Mouse (Mus musculus) G1E (cell line): ENCODE measurements around the gene Adgrb3. TPM values are rescaled to one million over a fixed set of nuclear protein-coding genes. Genes with fewer than 3 reads are reported as not detected.

Source experiments
- ATAC-seq: 2 replicates; pipeline ENCODE4 v1.8.0; 2016; ENCODE audit warnings: mild to moderate bottlenecking; ENCODE audit not compliant: insufficient number of reproducible peaks, poor library complexity, low FRiP score, severe bottlenecking; ENCODE audit errors: extremely low read depth
- DNase-seq: peaks from one replicate; pipeline ENCODE4 v3.0.0; 2012; ENCODE audit warnings: low spot score
- H3K27me3 ChIP-seq: 2 replicates; pipeline ENCODE4 v1.6.1; 2012; ENCODE audit warnings: mild to moderate bottlenecking, low read length, inconsistent platforms; ENCODE audit not compliant: insufficient read depth
- H3K36me3 ChIP-seq: replicated peaks from 2 replicates; pipeline ENCODE3; 2012; ENCODE audit warnings: mild to moderate bottlenecking, inconsistent platforms
- H3K4me1 ChIP-seq: 2 replicates; pipeline ENCODE4 v1.6.1; 2012; ENCODE audit warnings: low read depth, low read length, inconsistent platforms, mixed read lengths; ENCODE audit not compliant: insufficient read depth
- H3K4me3 ChIP-seq: 2 replicates; pipeline ENCODE4 v1.5.1; 2012; ENCODE audit warnings: low read depth, mild to moderate bottlenecking, inconsistent platforms, low read length, moderate library complexity, mixed read lengths
- H3K9me3 ChIP-seq: replicated peaks from 2 replicates; pipeline ENCODE4 v1.6.1; 2012; ENCODE audit warnings: inconsistent platforms
- CTCF ChIP-seq: IDR thresholded peaks from 2 replicates; pipeline ENCODE4 v1.5.1; 2012; ENCODE audit warnings: low read depth, low read length, inconsistent platforms, mixed read lengths
- GATA1 ChIP-seq: IDR thresholded peaks from 2 replicates; pipeline ENCODE4 v1.6.1; 2012; ENCODE audit warnings: borderline replicate concordance, low read length, inconsistent platforms, mixed read lengths
- GATA2 ChIP-seq: IDR thresholded peaks from 2 replicates; pipeline ENCODE4 v1.6.1; 2012; ENCODE audit warnings: low read depth, low read length, inconsistent platforms, borderline replicate concordance
- POLR2AphosphoS5 ChIP-seq: IDR thresholded peaks from 2 replicates; pipeline ENCODE4 v1.6.1; 2012; ENCODE audit warnings: low read depth, low read length, inconsistent platforms; ENCODE audit not compliant: insufficient replicate concordance
- TAL1 ChIP-seq: conservative IDR thresholded peaks from 2 replicates; pipeline ENCODE4 v1.6.1; 2012; ENCODE audit warnings: low read depth, low read length, inconsistent platforms, mixed read lengths
- polyA plus RNA-seq: library from polyadenylated mRNA; stranded (reverse); fragments of >175 nt; gene quantifications from 2 replicates; pipeline ENCODE4 v1.2.3, GENCODE M21; 2012
- total RNA-seq, 2 experiments: library from RNA; stranded (forward) in 1 of 2; stranded (reverse) in 1 of 2; fragments of 200-1000 nt in 1 of 2; fragments of >200 nt in 1 of 2; fragmentation: Nextera tagmentation in 1 of 2; gene quantifications; 2 replicates each; pipeline ENCODE4 v1.2.3; 2014 to 2017

Adgrb3 gene
- total and polyA plus RNA-seq, 3 experiments = 0.55 TPM; not detected in 2

DNA sequence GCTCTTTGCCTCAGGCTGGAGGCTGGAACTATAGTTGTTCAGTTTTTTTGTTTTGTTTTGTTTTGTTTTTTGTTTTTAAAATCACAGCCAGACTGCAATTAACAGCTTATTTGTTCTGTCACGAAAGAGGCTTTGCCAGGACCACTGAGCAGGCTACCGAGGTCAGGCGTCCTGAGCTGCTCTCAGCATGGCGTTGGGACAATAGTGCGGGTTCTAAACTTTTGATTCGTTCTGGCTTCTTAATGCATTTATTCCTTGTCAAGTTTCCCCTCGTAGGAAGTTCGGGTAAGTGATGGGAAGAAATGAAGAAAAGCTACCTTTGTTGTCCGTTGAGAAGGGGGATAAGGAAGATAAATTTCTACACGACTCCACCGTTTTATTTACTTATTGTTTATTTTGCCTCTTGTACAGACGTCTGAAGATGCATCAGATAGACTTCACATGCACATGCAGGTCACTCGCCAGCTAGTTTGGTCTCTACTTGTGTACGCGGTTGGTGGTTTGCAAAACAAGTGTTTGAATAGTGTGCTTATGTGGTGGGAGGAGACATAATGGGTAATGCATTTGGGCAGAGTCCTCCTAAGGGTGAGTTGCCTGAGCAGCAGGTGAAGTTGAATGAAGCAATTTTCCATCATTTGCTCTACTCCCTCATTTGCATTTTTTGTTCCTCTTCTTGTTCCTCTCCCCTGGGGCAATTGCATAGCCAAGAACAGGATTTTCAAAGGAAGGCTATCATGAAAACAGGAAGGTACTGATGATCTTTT, 1.4 kb upstream of the Adgrb3 start:
- Histone ChIP-seq H3K4me1 (no peaks in the 10 kb centered on the region), H3K27me3 (no peaks in the 10 kb centered on the region), H3K36me3 (no peaks in the 10 kb centered on the region), H3K4me3 (no peak overlapping the region), H3K9me3 (peaks cover 15% of the 10 kb centered on the region)
- TF ChIP-seq GATA2 (no peak), POLR2AphosphoS5 (no peak), GATA1 (no peak), TAL1 (no peak), CTCF (no peak)
- DNase-seq = no peak
- no peak for ATAC-seq

DNA sequence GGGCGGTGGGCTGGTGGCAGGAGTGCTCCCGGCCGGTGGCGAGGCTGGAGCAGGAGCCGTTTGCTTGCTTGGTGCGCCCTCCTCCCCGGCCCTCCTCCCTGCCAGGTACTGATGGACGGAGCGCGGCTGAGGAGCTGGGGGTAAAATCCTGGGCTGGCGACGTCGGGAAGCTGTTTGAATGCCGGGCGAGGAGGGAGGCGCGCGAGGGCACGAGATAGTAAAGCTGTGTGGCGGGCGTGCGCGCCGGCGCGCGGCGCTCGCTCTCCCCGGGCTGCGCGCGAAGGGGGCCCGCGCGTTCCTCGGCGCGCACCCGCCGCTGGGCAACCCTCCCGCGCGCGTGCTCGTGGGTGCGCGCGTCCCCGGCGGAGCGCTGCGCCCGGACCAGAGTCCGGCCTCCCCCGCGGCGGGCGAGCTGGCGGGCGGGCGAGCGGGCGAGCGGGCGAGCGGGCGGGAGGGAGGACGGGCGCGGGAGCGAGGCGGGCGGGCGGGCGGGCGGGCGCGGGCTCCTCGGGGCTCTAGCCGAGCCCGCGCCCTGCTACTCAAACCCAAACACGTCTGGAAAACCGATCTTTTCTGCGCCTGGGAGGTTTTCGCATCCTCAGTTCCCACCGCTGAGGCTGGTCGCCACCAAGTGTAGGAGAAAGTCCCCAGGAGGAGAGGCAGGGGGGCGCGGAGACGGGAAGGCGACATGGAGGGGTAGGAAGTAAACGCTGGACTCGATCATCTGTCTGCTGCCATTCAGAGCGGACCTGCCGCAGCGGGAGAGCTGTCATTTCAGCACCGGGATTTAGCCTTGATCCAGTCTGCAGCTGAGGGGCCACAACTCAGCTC, 629 bp upstream of the Adgrb3 start:
- Histone ChIP-seq H3K36me3 (no peaks in the 10 kb centered on the region), H3K27me3 (no peaks in the 10 kb centered on the region), H3K9me3 (peaks cover 17% of the 10 kb centered on the region), H3K4me1 (no peaks in the 10 kb centered on the region), H3K4me3 (no peak overlapping the region; the same call in 1 of the 2 replicates)
- no peak for TF ChIP-seq POLR2AphosphoS5
- no peak for TF ChIP-seq CTCF
- no peak for TF ChIP-seq GATA2
- TF ChIP-seq GATA1 = no peak
- no peak for TF ChIP-seq TAL1
- ATAC-seq = no peak
- DNase-seq = no peak

DNA sequence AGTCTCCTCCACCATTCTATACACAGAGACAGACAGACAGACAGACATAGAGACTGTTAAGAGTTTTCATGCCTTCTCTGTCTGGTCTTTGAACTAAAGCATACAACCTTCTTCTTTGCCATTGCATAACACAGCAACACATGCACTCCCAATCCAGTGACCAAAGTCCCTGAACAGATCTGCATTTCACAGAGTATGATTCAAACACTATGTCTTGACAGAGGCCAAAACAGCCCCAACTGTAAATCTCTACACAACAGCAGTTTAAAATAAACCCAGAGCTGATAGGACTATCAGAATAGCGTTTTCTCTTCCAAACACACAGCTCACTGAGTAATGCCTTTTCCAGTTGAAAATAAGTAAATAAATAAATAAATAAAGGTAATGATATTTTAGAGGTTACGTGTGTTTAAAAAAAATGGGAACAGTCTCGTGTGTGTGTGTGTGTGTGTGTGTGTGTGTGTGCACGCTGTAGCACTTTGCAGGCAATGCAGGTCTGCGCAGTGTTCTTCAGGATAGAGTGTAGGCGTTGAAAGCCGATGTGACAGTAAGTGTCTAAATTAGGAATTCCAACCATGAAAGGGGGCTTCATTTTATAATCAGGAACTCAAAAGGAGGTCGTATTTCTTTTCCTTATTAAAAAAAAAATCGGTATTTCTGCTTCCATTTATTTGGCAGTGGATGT, 1.3 kb downstream of the Adgrb3 start:
- Histone ChIP-seq H3K4me3 (no peak overlapping the region), H3K36me3 (no peaks in the 10 kb centered on the region), H3K4me1 (no peaks in the 10 kb centered on the region), H3K27me3 (no peaks in the 10 kb centered on the region), H3K9me3 (peaks cover 17% of the 10 kb centered on the region)
- DNase-seq (no peak), ATAC-seq (no peak)
- no peak for TF ChIP-seq TAL1
- TF ChIP-seq GATA1 = no peak
- TF ChIP-seq CTCF = no peak
- TF ChIP-seq GATA2 = no peak
- TF ChIP-seq POLR2AphosphoS5 = no peak

DNA sequence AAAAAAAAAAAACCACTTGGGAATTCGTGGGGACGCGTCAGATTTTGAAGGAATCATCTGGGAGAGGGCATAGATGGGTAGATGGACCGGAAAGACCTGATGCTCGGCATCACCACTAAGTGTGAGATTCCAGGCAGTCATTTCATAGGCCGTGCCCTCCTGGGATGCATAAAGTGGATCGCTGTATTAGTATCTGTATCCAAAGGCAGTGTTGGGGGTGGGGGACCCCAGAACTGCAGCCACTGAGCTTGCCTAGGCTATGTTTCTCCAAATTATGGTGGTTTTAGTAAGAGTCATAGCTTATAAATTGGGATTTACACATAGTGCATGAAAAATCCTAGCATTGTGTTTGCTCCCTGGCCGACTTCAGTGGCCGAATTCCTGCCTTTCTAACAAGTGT, 2.1 kb downstream of the Adgrb3 start:
- Histone ChIP-seq H3K36me3 (no peaks in the 10 kb centered on the region), H3K4me3 (no peak overlapping the region), H3K9me3 (peaks cover 17% of the 10 kb centered on the region), H3K4me1 (no peaks in the 10 kb centered on the region), H3K27me3 (no peaks in the 10 kb centered on the region)
- no peak for ATAC-seq
- no peak for DNase-seq
- no peak for TF ChIP-seq TAL1
- TF ChIP-seq CTCF = no peak
- no peak for TF ChIP-seq GATA2
- no peak for TF ChIP-seq POLR2AphosphoS5
- TF ChIP-seq GATA1 = no peak

DNA sequence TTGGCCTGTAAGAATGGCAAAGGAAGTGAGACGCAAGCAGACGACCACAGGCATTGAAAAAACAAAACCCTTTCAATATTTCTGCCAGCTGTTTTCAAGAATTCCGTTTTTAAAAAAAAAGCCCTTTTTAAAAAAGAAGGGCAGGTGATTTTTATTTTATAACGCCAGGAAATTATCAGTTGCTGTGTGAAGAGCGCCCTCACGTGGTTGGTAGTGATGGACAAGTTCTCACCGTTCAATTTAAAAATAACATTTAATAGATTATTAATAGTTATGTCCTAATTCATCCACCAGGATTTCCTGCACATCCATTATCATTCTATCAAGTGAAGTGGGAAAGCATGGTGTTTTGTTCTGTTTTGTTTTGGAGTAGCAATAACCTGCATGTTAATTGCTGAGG, 2.7 kb downstream of the Adgrb3 start:
- Histone ChIP-seq H3K4me3 (no peak overlapping the region), H3K36me3 (no peaks in the 10 kb centered on the region), H3K9me3 (peaks cover 17% of the 10 kb centered on the region), H3K4me1 (no peaks in the 10 kb centered on the region), H3K27me3 (no peaks in the 10 kb centered on the region)
- DNase-seq (no peak), ATAC-seq (no peak)
- no peak for TF ChIP-seq GATA1
- no peak for TF ChIP-seq POLR2AphosphoS5
- TF ChIP-seq GATA2 = no peak
- TF ChIP-seq TAL1 = no peak
- TF ChIP-seq CTCF = no peak

DNA sequence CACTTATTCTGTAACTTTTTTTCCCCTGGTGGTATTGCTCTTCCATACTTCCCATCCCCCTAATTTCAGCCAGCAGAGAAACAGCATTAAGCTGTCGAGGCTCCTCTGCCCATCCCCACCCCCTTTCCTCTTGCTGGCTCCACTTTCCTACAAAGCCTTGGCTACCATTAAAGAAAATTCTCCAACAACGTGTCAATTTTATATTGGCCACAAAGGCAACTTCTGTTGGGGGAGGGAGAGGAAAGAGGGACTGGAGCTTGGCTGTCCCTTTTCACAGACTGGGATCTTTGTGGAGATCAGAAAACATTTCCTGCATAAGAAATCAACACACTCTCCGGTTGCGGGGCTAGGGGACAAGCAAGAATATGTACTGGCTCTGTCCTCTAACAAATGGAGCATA, 4.9 kb downstream of the Adgrb3 start:
- no peak overlapping the region for H3K4me3 ChIP-seq
- no peak for TF ChIP-seq GATA1
- TF ChIP-seq CTCF = no peak
- TF ChIP-seq POLR2AphosphoS5 = no peak
- no peak for TF ChIP-seq GATA2
- no peak for TF ChIP-seq TAL1

More for the DNA sequence above, 4.9 kb downstream of the Adgrb3 start:
- no peaks in the 10 kb centered on the region for H3K27me3 ChIP-seq
- H3K4me1 ChIP-seq = no peaks in the 10 kb centered on the region
- no peak for ATAC-seq
- no peaks in the 10 kb centered on the region for H3K36me3 ChIP-seq
- peaks cover 6% of the 10 kb centered on the region for H3K9me3 ChIP-seq
- no peak for DNase-seq
